Comparison of ENCODE assay signal across 13 mouse cellular contexts in the genomic region with DNA sequence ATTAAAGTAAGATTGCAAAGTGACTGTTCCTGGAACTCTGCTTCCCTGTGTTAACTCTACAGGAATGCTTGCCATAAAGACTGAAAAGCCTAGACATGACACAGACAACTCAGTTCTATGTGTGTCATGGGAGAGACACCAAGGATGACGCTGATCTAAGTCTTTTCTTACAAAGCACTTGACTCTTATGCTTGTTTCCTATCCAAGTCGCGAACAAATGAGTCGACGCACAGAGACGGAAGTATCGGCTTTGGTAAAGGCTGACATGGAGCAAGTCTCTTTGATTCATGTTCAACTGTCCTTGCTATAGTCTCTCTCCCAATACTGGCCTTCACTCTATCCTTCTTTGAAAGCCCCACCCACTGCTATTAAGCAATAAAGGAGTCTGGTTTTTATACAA.
"Had no signal": no experiment of that assay in that cellular context is flagged by ENCODE, and none has a peak within 500 bp of the region (broad histone marks: within the 10 kb centered on the region; RNA-seq: fewer than 3 reads in every experiment).

No protein-coding gene starts in this region.

- DNase-seq: gastrocnemius, adult 2 months; gastrocnemius, postnatal 10 days; gastrocnemius, postnatal 25 days; heart, adult 2 months; heart, postnatal 10 days; heart, postnatal 4 days; kidney, adult 18-20 months; kidney, adult 9 months; kidney, postnatal 14 days; kidney, postnatal 36 days; layer of hippocampus, adult 9-11 months; layer of hippocampus, postnatal 36 days; left cerebral cortex, postnatal 4 days had no signal
